Mouse (Mus musculus) gastrocnemius, postnatal 14 days (tissue): ENCODE measurements around the gene Gm42791. TPM values are rescaled to one million over a fixed set of nuclear protein-coding genes. Genes with fewer than 3 reads are reported as not detected.

Source experiments
- DNase-seq: peaks from one replicate; pipeline ENCODE4 v3.0.0; 2021; ENCODE audit warnings: mixed read lengths
- intact Hi-C: fragments of 180-260 bp; cut with DNase I; formaldehyde crosslinking; loops from one replicate; pipeline ENCODE4 v1.15.1; 2025; ENCODE audit warnings: low total_unique reads
- long read RNA-seq, 2 experiments: library from polyadenylated mRNA; stranded (forward); transcript quantifications; one replicate each; pipeline ENCODE4 v2.0.0; 2021
- total RNA-seq, 2 experiments: library from RNA; stranded (reverse); gene quantifications; 2 replicates each; pipeline ENCODE4 v1.2.3; 2021

The Gm42791 gene
- total RNA-seq = 1 to 10 TPM; 1.1 to 1.5 TPM
- long read RNA-seq, experiment 1 = 0 reads
- long read RNA-seq, experiment 2 = 0 reads

DNA sequence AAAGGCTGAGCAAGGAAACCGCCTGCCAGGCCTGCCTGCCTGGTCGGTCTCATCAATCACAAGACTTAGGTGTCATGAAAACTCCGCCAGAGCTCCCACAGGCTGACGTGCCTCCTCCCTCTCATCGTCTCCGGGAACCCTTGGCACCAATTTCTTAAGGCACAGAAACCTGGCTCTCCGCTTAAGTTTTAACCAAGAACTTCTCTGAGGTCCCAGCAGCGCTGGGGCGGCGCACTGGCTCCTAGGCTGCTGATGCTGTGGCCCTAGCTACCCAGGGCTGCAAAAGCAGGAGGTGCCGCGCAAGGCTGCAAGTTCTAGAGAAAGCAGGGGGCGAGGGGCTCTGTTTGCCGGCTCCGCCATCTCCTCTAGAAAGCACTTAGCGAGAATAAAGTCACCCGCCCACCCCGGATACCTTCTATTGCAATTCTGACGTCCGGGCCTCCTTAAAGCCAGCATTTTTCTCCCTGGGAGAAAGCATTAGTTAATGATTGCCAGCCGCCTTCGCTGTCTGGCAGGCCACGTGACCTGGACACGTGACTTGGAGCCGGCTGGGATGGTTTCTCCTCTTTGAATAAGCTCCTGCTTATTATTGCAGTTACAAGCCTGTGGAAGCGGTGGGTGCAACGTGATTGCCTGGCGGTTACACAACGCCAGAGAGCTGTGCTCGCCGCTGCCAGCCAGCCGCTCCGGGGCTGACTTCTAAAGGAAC is at the start of gene Gm42791:
Gene Gm42791 (minus strand): TSS at position 442 of the 709 bp plus-strand sequence.
- DNase-seq = peak; percentile 94
- intact Hi-C loops = no loop called here

DNA sequence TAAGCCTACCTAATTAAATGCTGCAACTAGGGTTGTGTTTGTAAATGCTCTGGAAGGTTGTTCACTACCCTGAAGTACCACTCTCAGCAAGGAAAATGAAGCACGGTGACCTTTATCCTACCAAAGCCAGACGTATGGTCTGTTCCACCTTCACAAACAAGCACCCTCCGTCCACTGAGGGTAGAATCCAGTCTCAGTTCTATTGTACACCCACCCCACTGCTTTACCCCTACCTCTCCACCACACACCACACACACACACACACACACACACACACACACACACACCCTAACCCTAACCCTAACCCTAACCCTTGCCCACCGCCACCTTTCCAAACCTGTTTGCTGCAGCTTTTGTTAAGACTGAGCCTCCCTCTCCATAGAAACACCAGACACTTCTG is 49.1 kb upstream of the Gm42791 start:
- no peak for DNase-seq
- intact Hi-C loops = loop anchor here (10.0 kb wide), 1 partner anchor 129 kb away; no protein-coding TSS in a partner anchor

DNA sequence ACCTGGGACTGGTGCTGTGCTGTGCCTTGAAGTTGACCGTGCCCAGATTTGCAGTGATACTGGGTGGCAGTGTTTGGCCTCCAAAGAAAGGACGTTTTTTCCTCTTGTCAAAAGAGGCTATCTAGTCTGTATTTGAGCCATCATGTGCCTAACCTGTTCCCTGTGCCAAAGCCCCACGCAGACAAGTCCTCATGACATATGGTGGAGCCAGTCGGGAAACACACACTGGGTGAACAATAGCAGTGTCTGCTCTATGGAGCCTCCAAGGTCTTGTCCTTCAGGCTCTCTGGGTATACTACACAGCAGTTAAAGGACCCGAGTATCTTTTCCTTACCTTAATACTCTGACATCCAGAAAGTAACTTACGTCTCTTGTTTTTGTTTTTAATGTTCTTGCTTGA is 48.3 kb upstream of the Gm42791 start:
- intact Hi-C loops = loop anchor here (10.0 kb wide), 1 partner anchor 128 kb away; no protein-coding TSS in a partner anchor
- no peak for DNase-seq

DNA sequence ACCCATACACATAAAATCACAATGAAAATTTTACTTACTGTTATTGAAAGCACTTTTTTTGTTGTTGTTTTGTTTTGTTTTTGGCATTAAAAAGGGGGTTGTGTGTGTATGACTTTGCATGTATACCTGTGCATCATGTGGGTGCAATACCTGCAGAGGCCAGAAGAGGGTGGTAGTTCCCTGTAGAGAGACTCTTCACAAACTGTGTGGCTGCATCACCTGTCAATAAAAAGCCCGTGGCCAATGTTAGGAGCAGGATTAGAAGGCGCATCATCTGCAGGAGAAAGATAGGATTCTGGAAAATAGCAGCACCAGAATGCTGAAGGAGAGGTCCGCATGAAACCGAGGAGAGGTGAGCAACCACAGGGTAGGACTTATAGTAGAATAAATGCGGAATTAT is 44.9 kb upstream of the Gm42791 start:
- intact Hi-C loops = loop anchor here (10.0 kb wide), 1 partner anchor 125 kb away; no protein-coding TSS in a partner anchor
- peak; percentile 13 for DNase-seq

DNA sequence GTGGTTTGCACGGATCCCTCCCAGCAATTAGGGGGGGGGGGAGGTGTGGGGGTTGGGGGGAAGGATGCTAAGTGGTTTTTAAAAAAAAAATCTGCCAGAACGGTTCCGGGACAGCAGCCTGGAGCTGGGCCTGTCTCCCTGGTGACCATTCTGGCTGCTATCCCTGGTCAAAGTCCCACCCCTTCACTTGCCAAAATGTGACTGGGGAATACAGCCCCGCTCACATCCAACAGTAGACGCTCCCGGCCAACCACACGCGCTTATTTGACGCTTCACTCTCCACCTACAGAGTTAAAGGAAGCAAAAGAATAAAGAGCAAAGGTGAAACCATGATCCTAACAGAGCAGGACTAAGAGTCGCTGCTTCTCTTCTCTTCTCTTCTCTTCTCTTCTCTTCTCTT is 42.8 kb upstream of the Gm42791 start:
- peak; percentile 71 for DNase-seq
- intact Hi-C loops = no loop called here

DNA sequence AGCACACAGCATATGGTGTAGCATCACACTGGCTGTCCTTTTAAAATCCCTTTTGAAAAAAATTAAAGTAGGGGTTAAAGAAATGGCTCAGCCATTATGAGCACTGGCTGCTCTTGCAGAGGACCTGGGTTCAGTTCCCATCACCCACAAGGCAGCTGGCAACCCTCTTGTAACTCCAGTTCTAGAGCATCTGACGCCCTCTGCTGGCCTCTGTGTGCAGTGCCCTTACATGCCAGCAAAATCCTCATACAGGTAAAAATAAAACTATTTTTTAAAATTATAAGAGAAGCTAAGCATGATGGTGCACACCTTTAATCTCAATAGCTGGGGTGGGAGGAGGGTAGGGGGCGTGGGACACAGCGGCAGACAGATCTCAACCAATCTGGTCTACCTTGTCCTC is 42.0 kb upstream of the Gm42791 start:
- no peak for DNase-seq
- intact Hi-C loops = no loop called here

DNA sequence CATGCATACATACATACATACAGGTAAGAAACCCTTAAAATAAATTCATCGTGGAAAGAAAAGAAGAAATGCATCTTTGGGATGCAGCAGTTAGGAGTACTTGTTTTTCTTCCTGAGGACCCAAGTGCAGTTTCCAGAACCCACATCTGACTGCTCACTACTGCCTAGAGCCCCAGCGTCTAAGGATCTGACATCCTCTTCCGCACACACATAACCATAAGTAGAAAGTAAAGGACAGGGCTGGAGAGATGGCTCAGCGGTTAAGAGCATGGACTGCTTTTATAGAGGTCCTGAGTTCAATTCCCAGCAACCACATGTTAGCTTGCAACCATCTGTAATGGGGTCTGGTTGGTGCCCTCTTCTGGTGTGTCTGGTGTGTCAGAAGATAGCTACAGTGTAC is 37.5 kb upstream of the Gm42791 start:
- intact Hi-C loops = no loop called here
- DNase-seq = no peak

DNA sequence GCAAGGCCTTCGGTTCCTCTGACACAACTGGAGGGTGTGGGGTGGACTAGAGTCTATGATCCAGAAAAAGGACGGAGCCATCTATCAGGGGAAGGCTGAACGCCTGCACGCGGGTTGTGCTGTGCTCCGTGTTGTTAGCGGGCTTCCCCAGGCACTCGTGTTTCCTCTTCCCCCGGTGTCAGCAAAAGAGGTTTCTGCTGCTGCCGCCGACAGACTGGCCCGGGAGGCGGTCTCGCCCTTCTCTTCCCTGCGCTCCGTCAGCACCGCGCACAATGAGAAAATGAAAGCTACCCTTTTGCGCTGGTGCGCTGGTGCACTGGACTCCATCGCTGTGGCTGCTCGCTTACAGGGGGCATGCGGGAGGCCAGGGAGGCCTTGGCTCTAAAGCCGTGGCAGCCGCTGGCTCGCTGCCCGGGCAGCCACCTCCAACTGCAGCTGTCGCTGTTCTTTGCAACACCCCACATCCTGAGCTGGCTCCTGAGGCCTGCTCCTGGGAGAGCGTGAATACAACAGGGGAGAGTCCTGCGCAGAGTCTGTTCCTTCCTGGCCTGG is 36.3 kb upstream of the Gm42791 start:
- intact Hi-C loops = no loop called here
- peak; percentile 80 for DNase-seq

DNA sequence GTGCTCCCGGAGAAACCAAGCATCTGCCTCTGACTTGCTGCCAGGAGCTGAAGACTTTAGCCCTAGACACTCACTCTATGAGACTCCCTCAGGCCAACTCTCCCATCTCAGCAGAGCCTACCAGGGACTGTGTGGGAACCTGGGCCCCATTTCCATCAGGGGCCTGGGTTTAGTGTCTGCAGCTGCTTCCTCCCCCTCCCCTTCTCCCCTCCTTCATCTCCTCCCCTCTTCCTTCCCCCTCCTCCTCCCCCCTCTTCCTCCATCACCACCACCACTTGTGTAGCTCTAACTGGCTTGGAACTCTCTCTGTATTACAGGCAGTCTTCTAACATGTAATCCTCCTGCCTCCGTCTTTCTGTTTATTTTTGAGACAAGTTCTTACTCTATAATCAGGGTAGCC is 35.2 kb upstream of the Gm42791 start:
- intact Hi-C loops = no loop called here

DNA sequence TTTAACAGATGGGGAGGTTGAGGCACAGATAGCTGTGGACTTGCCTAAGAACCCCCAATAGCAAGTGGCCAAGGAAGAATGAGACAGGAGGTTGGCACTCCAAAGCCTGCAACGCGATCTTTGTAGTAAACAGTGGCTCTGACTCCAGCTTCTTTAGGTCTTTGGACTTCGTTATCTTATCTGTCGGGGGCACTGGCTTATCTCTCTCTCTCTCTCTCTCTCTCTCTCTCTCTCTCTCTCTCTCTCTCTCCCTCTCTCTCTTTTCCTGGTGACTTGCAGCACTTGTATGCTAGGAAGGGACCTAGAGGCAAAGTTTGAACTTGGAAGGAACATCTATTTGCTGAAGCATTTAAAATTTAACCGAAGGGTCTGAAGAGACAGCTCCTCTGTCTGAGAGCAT is 33.4 kb upstream of the Gm42791 start:
- intact Hi-C loops = no loop called here

More for the DNA sequence above, 35.2 kb upstream of the Gm42791 start:
- DNase-seq = no peak

DNA sequence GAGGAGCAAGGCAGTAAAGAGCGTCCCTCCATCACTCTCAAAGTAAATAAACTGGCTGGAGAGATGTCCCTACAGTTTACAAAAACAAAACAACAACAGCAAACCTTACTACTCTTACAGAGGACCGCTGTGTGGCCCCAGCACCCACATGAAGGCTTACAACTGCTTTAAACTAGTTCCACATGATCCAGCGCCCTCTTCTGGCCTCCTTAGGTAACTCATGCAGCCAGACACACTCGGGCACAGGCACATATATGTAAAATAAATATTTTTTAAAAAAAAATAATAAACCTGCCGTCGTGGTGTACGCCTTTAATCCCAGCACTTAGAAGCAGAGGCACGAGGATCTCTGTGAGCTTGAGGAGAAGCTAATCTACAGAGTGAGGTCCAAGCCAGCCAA is 32.4 kb upstream of the Gm42791 start:
- intact Hi-C loops = no loop called here

More for the DNA sequence above, 33.4 kb upstream of the Gm42791 start:
- DNase-seq = no peak

DNA sequence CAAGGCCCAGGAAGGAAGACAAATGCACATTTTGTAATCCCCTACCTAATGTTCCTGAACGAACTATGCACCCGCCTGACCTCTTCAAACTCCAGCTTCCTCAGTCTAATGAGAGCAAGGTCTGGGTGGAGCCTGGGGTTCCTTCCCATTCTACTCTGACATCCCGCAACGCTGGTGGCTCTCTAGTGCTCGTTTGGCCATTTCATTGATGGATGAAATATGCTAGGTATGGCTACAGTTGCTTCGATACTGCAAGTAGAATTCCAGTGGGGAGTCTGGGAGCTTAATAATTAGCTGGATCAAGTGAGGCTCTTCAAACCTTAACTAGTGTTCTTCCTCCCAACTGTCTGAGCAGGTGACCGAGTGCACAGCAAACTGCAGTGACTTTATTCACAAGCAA is 26.2 kb upstream of the Gm42791 start:
- intact Hi-C loops = no loop called here
- no peak for DNase-seq

More for the DNA sequence above, 32.4 kb upstream of the Gm42791 start:
- no peak for DNase-seq

DNA sequence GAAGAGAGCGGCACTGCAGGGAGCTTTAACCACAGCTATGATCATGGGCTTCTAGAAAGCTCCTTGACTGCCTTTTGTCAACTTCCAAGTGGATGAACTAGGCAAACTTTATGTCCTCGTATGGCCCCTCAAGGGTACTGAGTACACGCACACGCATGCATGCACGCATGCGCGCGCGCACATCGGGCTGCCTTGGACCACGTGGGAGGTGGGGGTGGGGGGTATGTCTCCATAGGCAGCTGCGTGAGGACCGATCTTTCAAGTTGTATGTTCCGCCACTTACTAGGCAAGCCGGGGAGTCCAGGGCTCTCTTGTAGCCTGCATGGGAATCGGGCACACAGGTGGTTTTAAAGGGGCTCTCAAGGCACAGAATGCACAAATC is 25.7 kb upstream of the Gm42791 start:
- DNase-seq = no peak
- intact Hi-C loops = no loop called here

DNA sequence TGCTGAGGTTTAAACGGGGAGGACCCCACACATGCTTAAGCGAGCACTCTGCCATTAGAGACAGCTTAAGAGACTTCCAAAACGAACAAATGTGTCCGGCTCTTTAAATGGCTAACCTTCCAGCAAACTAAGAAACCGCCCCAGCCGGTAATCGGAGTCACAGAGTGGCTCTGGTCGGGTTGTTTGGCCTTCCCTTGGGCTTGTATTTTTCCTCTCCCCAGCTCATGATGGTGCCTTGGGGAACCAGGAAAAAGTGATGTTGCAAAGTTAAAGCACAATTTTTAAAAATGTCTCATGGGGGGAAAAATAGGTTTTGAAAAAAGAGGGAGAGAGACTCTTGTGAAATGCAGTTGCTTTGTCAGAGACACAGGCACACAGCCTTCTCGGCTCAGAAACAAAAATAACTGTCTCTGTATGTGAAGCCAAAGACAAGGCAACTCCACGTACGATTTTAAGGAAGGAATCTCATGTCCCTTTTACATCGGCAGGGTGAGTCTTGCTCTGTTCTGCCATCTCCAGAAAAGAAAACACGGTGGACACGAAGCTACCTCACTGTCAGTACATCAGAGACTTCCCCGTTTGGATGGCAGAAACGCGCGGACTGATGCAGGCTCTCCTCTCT is 25.2 kb upstream of the Gm42791 start:
- intact Hi-C loops = no loop called here
- no peak for DNase-seq

DNA sequence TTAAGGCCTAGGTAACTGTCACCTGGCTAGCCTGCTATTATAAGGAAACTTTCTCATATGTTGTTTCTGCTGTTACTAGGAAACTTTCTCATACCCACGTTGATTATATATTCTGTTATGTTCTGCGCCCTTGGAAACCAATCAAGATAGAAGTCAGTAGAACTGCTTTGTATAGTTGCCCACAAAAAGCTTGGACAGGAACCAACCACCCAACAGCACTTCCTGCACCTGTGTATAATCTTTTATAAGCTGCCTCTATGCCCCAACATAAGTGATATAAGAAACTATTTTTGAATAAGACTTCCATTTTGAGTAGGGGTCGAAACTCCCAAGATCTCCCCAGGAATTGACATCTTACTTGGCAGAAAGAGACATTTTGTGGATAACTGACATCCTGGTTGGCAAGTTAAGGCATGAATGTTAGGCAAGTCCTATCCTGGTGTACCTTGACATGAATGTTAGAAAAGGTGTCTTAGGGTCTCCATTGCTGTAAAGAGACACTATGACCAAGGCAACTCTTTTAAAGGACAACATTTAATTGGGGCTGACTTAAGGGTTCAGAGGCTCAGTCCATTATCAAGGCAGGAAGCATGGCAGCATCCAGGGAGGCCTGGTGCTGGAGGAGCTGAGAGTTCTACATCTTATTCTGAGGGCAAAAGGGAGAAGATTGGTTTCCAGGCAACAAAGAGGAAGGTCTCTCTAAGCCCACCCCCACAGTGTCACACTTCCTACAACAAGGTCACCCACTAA is 22.9 kb upstream of the Gm42791 start:
- intact Hi-C loops = no loop called here
- DNase-seq = no peak

DNA sequence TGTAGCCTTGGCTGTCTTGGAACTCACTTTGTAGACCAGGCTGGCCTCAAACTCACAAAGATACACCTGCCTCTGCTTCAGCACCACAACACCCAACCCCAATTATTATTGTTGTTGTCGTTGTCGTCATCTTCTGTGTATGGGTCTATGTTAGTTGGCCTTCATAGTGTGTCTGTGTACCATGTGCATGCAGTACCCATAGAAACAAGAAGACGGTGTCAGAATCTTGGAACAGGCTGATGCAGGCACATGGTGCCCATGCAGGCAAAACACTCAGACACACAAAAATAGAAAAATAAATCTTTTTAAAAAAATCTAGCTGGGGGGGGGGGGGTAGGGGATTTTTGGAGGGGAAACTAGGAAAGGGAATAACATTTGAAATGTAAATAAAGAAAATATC is 22.2 kb upstream of the Gm42791 start:
- no peak for DNase-seq
- intact Hi-C loops = no loop called here

DNA sequence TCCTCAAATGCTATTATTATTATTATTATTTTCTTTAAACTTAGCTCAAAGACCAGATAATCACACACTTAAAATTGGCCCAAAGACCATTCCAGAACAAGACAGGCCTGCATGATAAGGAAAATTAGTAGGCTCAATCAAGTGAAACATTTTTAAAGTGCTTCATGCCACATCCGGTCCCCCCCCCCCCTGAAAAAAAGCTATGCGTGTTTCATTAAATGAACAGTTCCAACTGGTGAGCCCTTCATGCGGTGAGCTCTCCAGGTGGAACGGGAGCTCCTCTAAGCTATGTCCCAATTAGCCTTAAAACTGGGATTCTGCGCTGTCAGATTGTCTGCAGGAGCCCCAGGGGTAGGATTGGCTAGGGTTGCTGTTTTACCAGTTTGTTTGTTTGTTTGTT is 21.3 kb upstream of the Gm42791 start:
- intact Hi-C loops = no loop called here
- no peak for DNase-seq

DNA sequence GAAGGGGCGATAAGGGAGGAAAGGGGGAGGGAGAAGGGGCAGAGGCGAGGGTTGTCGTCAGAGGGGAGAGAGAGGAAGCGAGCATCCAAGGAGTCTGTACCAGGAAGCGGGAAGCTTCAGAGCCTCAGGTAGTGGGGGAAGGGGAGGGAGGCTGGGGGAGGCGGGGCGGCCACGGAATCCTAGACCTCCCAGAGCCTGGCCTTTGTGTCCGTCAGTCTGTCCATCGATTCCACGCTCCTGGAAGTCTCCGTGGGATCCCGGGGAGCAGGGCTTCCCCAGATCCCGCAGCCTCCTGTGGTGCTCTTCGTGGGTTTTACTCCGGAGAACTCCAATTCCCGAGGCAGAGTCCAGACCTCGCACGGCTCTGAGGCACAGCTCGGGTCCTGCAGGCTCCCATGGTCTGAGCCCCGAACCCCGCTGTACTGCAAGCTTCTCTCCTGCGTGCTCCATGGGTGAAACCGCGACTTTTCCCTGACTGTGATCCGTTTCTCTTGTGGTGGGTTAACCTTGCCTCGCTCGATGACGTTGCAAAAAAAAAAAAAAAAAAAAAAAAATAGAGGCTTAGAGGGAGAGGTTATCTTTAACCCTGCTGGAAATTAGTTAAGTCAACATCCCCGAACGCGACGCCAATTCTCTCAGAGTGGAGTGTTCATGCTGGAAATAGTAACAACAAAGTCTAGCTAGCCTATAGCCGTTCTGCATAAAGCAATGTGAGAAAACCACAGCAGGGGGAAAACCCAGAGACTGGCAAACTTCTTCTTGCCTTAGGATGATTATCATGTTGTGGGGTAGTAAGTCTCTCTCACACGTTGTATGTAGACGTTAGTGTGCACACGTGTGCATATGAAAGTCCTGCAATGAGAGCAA is 20.6 kb upstream of the Gm42791 start:
- intact Hi-C loops = no loop called here
- DNase-seq = no peak

DNA sequence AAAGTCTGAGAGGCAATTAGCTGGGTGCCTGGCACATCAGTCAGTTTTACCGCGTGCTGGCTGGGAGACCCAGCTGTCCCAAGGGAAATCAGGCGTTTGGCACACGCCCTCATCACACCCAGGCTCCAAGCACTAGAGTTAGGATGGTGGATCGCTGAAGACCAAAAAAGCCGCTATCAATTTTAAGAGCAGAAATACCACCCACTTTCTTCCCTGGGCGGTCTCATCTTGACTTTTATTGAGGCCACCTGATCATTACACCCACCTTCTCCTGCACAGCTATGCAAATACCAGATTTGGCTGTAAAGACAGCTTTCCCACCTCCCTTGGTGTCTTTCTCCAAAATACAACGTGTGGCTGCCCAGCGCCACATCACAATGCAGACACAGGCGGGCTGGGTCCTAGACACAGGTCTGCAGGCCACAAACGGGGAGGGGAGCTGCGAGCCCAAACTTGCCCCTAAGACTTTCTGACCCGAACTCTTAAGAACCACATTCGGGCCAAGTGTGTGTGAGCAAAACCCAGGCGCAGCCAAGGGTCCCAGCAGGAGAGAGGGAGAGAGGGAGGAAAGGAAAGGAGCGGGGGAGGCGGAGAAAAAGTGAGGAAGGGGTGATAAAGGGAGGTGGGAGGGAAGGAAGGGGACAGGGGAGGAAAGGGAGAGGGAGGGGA is 19.8 kb upstream of the Gm42791 start:
- intact Hi-C loops = no loop called here
- DNase-seq = no peak
